Mouse (Mus musculus) myocyte (in vitro differentiated cells): ENCODE measurements around the gene Slc46a1.

Source experiments
- CEBPB ChIP-seq: IDR thresholded peaks from 2 replicates; pipeline ENCODE4 v1.6.1; 2011; ENCODE audit warnings: mild to moderate bottlenecking, moderate library complexity; ENCODE audit not compliant: poor library complexity, insufficient read depth, severe bottlenecking
- E2F4 ChIP-seq: IDR thresholded peaks from one replicate; pipeline ENCODE4 v1.6.1; 2011; ENCODE audit warnings: mild to moderate bottlenecking, control low read depth, moderate library complexity; ENCODE audit not compliant: insufficient read depth
- MAX ChIP-seq: IDR thresholded peaks from one replicate; pipeline ENCODE4 v1.6.1; 2011; ENCODE audit warnings: low read depth, mild to moderate bottlenecking, control low read depth
- MYOD1 ChIP-seq, 3 experiments: IDR thresholded peaks; one replicate each; pipeline ENCODE4 v1.6.1; 2011; ENCODE audit warnings: control low read depth in 2 of 3, low read depth in 2 of 3, mild to moderate bottlenecking in 2 of 3, moderate library complexity in 1 of 3; ENCODE audit not compliant: insufficient read length in 2 of 3, control insufficient read depth in 1 of 3
- MYOG ChIP-seq, 3 experiments: IDR thresholded peaks; one replicate each; pipeline ENCODE4 v1.6.1; 2011; ENCODE audit warnings: control low read depth in 2 of 3, low read depth in 2 of 3, mild to moderate bottlenecking in 2 of 3; ENCODE audit not compliant: insufficient read length in 2 of 3, control insufficient read depth in 1 of 3, insufficient read depth in 1 of 3
- POLR2A ChIP-seq: IDR thresholded peaks from one replicate; pipeline ENCODE4 v1.6.1; 2011; ENCODE audit warnings: low read depth, mild to moderate bottlenecking, control low read depth, moderate library complexity; ENCODE audit not compliant: insufficient read length
- POLR2AphosphoS2 ChIP-seq: IDR thresholded peaks from one replicate; pipeline ENCODE4 v1.6.1; 2011; ENCODE audit warnings: low read depth, control low read depth; ENCODE audit not compliant: insufficient read length
- REST ChIP-seq: IDR thresholded peaks from one replicate; pipeline ENCODE4 v1.6.1; 2011; ENCODE audit warnings: mild to moderate bottlenecking, control low read depth, moderate library complexity; ENCODE audit not compliant: insufficient read depth, insufficient read length
- TCF3 ChIP-seq: IDR thresholded peaks from one replicate; pipeline ENCODE4 v1.6.1; 2011; ENCODE audit warnings: low read depth, control low read depth; ENCODE audit not compliant: insufficient read length
- USF1 ChIP-seq: IDR thresholded peaks from one replicate; pipeline ENCODE4 v1.6.1; 2011; ENCODE audit warnings: low read depth, mild to moderate bottlenecking, control low read depth, moderate library complexity

DNA sequence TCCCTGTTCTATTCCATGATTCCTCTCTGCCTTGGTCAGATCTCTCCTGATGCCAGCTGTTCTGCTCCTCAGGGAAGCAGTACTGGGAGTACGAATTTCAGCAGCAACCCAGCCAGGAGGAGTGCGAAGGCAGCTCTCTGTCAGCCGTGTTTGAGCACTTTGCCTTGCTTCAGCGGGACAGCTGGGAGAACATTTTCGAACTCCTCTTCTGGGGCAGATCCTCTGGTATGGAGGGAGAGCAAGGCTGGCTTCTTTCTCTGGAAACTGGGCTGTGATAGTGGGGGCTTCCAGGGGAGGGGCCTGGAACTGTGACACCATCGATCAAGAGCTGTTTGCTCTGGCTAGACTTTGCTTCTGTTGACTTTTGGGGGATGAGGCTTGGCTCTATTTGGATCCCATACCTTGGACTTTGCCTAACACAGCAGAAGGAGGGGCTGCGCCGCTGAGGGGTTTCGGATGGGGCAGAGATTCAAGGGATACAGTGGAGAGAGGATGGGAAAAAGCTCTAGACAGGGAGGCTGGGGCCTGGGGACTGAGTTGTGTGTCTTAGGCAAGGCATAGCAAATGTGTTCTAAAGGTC lies 35.2 kb downstream of the Slc46a1 start:
- TF ChIP-seq POLR2A (no peak), MYOG (IDR thresholded peaks at IDR 0.05; ENCODE audit: control insufficient read depth in 1 of 3, insufficient read depth in 1 of 3, insufficient read length in 2 of 3, low read depth in 2 of 3) (no peak), USF1 (no peak), MAX (no peak), CEBPB (no peak), TCF3 (no peak), E2F4 (no peak), MYOD1 (IDR thresholded peaks at IDR 0.05; ENCODE audit: control insufficient read depth in 1 of 3, insufficient read length in 2 of 3, low read depth in 2 of 3) (no peak), POLR2AphosphoS2 (no peak), REST (no peak)
